Mouse (Mus musculus) A20 (cell line): ENCODE data around the gene Wdr70.
"Not testable (repeated sequence)": the region's sequence is repeated elsewhere in the genome, so short reads cannot be mapped to it uniquely, and the experiment has no call there.

Experiments
- DNase-seq: peaks from one replicate; pipeline ENCODE4 v3.0.0-alpha.2; 2011; ENCODE audit warnings: low read depth, low spot score

Gene Wdr70

GRCm38 (mm10) chr15:8098774-8099749, at the start of gene Wdr70:
Gene Wdr70 (minus strand): TSS chr15:8099209.
- DNase-seq = peak; percentile 96

DNA sequence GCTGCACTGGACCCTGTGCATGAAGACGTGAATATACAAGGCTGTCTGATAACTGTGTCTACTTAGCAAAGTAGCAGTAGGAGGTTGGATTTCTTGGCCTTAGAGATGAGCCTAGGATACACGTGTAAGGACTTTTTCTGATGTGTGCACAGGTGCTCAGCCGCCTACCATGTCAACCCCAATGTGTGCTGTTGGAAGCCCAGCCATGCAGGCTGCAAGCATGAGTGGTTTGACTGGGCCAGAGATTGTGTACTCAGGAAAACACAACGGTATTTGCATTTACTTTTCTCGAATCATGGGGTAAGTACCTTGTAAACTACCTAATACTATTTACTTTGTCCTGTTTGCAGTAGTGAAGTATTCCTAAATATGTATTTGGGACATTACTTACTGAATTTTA, 36.6 kb upstream of the Wdr70 start:
- DNase-seq = peak; percentile 12

- no peak for DNase-seq
Observed at GRCm38 (mm10) chr15:8131761-8132160, 32.8 kb upstream of the Wdr70 start.

- no peak for DNase-seq
Observed at GRCm38 (mm10) chr15:8131268-8131667, 32.3 kb upstream of the Wdr70 start.

GRCm38 (mm10) chr15:8129281-8129680, 30.3 kb upstream of the Wdr70 start:
- DNase-seq = peak; percentile 16

- DNase-seq = no peak
Observed at GRCm38 (mm10) chr15:8109782-8110181, 10.8 kb upstream of the Wdr70 start.

DNA sequence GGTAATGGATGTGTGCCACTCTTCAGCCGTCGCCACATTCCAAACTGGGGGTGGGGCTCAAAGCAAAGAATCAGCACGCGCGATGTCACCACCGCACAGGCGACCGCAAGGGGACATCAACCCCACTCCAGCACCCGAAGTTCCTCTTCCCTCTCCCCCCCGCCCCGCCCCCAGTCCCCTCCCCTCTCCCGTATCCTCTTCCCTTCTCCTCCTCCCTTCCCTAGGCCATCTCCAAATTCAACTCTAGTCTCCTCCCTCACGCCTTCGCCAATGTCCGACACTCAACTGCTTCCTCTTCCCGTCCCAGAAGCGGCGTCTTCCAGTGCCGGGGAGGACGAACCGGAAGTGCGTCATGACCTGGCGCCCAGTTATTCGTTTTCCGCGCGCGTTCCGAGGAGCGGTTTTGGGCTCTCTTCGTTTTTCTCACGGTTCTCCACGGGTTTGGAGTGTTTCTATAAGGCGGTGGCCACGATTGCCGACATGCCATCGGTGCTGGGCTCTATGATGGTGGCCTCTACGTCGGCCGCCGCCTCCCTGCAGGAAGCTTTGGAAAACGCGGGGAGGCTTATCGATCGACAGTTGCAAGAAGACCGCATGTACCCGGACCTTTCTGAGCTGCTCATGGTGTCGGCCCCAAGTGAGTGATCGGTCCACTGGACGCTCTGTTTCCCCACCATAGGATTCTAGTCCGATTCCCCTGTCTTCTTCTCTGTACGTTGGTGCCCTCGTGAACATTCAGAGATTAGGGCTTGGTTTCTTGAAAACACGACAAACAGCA, 10.1 kb upstream of the Wdr70 start, which contains the start of gene Nup155:
TSS of gene Nup155 (plus strand) at position 308 of the 778 bp plus-strand sequence.
- DNase-seq = peak; percentile 95

DNA sequence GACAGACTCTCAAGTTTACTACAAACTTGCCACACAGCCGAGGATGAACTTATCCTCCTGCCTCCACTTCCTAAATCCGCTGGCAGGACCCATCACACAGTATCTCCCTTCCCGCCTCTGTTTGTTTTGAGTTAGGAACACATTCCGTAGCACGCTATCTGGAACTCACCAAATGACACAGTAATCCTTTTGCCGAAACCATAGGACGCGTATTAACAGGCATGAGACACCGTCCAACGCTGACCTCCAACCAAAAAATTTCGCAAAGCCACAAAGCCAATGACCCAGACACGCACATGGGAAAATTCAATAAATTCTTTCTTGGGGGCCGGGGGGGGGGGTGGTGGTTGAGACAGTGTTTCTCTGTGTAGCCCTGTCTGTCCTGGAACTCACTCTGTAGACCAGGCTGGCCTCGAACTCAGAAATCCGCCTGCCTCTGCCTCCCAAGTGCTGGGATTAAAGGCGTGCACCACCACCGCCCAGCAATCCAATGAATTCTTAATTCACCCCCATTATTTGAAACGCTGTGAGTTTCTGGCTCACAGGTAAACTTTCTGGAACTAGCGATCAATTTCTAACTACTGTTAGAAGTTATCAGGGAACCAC, 9.5 kb upstream of the Wdr70 start:
- DNase-seq = no peak

GRCm38 (mm10) chr15:8101975-8102542, 3.0 kb upstream of the Wdr70 start:
- DNase-seq = not testable (repeated sequence)

GRCm38 (mm10) chr15:8097853-8098252, 1.2 kb downstream of the Wdr70 start:
- DNase-seq = peak; percentile 87

- DNase-seq = not testable (repeated sequence)
Observed at GRCm38 (mm10) chr15:8092668-8093067, 6.3 kb downstream of the Wdr70 start.

DNA sequence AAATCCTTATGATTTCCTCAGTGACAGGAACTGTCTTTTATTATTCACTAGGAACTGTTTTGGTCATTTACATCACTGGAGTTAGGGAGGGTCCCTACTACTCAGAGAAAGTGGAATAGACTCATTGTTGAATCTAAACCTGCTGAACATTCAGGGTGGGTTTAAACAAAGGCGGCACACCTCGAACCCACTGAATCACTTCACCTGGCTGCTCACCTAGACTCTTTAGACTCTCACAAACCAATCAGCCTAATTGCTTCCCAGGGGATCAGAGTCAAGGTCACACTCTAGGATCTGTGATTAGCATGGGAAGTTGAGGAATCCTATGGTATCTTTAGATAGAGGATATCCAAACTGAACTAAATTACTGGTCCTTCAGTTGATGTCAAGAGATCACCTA, 8.3 kb downstream of the Wdr70 start:
- DNase-seq = no peak

GRCm38 (mm10) chr15:8088715-8089114, 10.3 kb downstream of the Wdr70 start:
- DNase-seq = no peak

GRCm38 (mm10) chr15:8087293-8087692, 11.7 kb downstream of the Wdr70 start:
- DNase-seq = no peak

- no peak for DNase-seq
Observed at GRCm38 (mm10) chr15:8082139-8082538, 16.9 kb downstream of the Wdr70 start.

GRCm38 (mm10) chr15:8073159-8073558, 25.9 kb downstream of the Wdr70 start:
- DNase-seq = not testable (repeated sequence)

DNA sequence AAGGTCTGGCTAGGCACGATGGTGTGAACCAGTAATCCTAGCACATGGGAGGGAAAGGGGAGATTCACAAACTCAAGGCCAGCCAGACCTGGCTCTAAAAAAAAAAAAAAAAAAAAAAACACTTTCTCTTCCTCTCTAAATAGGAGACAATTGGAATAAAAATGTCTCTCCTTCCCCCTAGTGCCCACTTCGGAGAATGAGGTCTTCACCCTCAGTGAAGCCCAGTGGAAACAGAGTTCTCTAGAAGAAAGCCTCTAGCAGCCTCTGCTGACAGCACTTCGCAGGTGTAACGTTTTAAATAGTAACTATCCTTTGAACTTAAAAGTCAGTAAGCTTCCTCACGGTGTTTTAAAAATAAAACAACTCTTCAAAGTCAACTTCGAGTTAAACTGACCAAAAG, 33.8 kb downstream of the Wdr70 start:
- peak; percentile 63 for DNase-seq

GRCm38 (mm10) chr15:8051177-8051576, 47.8 kb downstream of the Wdr70 start:
- DNase-seq = no peak

GRCm38 (mm10) chr15:8039834-8040233, 59.2 kb downstream of the Wdr70 start:
- DNase-seq = no peak

GRCm38 (mm10) chr15:8038457-8038856, 60.6 kb downstream of the Wdr70 start:
- DNase-seq = peak; percentile 37

GRCm38 (mm10) chr15:8037825-8038224, 61.2 kb downstream of the Wdr70 start:
- no peak for DNase-seq

DNA sequence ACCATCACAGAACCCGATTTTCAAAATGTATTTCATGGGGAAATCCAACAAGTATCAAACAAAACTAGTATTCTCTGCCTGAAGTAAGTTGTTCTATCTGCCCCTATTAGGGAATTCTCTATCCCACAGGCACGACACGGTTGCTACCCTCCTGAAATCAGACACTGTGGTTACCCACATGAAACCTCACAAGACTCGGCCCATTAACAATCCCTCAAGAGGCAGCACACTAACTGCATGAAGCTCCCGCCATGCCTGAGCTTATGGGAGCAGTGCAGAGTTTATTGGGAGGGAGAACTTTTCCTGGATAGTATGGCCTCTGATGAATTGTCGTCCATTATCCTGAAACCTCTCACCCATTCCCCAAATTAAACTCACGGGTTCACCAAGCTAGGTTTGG, 67.8 kb downstream of the Wdr70 start:
- DNase-seq = no peak
